Mouse (Mus musculus) kidney, postnatal 0 days (tissue): ENCODE data around the gene Ecm2. TPM values are rescaled to one million over a fixed set of nuclear protein-coding genes. Genes with fewer than 3 reads are reported as not detected.

ENCODE experiments used
- ATAC-seq: fragments of 200-750 bp; cut with Nextera tagmentation; replicated peaks from 2 replicates; pipeline ENCODE4 v1.8.0; 2017; ENCODE audit warnings: low read depth, moderate number of reproducible peaks, moderate TSS enrichment, moderate library complexity; ENCODE audit not compliant: low FRiP score
- DNase-seq: peaks from one replicate; pipeline ENCODE4 v3.0.0-alpha.2; 2016; ENCODE audit warnings: low spot score
- H3K27ac ChIP-seq: fragments of 300-500 bp; sonication (generic); 2 replicates; pipeline ENCODE4 v1.5.1; 2014; ENCODE audit warnings: mild to moderate bottlenecking
- H3K27me3 ChIP-seq: fragments of 300-500 bp; sonication (generic); 2 replicates; pipeline ENCODE4 v1.6.1; 2014; ENCODE audit warnings: low read length, mixed read lengths; ENCODE audit not compliant: insufficient read depth
- H3K36me3 ChIP-seq: fragments of 300-500 bp; sonication (generic); 2 replicates; pipeline ENCODE4 v1.6.1; 2014; ENCODE audit warnings: low read length, mixed read lengths; ENCODE audit not compliant: insufficient read depth
- H3K4me1 ChIP-seq: fragments of 300-500 bp; sonication (generic); replicated peaks from 2 replicates; pipeline ENCODE4 v1.6.1; 2014; ENCODE audit warnings: antibody characterized with exemption, low read length, mixed read lengths; ENCODE audit not compliant: insufficient read depth
- H3K4me2 ChIP-seq: fragments of 300-500 bp; sonication (generic); 2 replicates; pipeline ENCODE4 v1.6.1; 2014; ENCODE audit warnings: mild to moderate bottlenecking, low read length, moderate library complexity, mixed read lengths
- H3K4me3 ChIP-seq: fragments of 300-500 bp; sonication (generic); replicated peaks from 2 replicates; pipeline ENCODE4 v1.5.1; 2014; ENCODE audit warnings: low read depth, low read length
- H3K9ac ChIP-seq: fragments of 300-500 bp; sonication (generic); 2 replicates; pipeline ENCODE4 v1.6.1; 2014; ENCODE audit warnings: low read depth, low read length
- H3K9me3 ChIP-seq: fragments of 300-500 bp; sonication (generic); replicated peaks from 2 replicates; pipeline ENCODE4 v1.6.1; 2016; ENCODE audit warnings: low read length, inconsistent platforms, mixed read lengths
- CTCF ChIP-seq: IDR thresholded peaks from 2 replicates; pipeline ENCODE4 v1.5.1; 2016; ENCODE audit warnings: antibody characterized with exemption, low read depth, mild to moderate bottlenecking, moderate library complexity
- WGBS: fragments of 180-500 bp; shearing (Covaris S2); extraction: QIAGEN DNeasy Blood & Tissue Kit; methylation state at CpG from one replicate; pipeline ENCODE4 v1.1.7; 2014; 5-methylcytosine and 5-hydroxymethylcytosine counted together
- polyA plus RNA-seq: library from polyadenylated mRNA; unstranded; fragments of >200 nt; fragmentation: Nextera tagmentation; extraction: Ambion mirVana; gene quantifications from 2 replicates; pipeline ENCODE4 v1.2.1, GENCODE M21; 2015

The Ecm2 gene
- polyA plus RNA-seq, 1 experiment from 2014 or later: 2.5 TPM

DNA sequence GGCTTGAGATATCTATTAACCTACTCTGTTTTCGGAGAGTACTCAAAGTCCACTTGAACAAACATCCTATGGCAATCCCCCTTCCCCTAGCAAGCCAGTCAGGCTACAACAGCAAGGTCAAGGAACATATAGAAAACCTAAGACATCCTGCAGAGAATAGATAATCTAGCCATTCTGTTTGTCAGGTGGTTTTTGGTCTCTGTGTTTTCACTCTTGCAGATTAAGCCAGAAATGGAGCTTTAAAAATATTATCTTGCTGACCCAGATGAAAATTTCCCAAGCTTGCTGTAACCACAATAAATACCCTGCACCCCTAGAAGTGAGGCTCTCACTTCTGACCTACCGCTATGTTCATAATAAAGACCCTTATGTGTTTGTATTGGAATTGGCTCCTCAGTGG lies 66.8 kb downstream of the Ecm2 start:
- TF ChIP-seq CTCF: no peak
- ATAC-seq: no peak

DNA sequence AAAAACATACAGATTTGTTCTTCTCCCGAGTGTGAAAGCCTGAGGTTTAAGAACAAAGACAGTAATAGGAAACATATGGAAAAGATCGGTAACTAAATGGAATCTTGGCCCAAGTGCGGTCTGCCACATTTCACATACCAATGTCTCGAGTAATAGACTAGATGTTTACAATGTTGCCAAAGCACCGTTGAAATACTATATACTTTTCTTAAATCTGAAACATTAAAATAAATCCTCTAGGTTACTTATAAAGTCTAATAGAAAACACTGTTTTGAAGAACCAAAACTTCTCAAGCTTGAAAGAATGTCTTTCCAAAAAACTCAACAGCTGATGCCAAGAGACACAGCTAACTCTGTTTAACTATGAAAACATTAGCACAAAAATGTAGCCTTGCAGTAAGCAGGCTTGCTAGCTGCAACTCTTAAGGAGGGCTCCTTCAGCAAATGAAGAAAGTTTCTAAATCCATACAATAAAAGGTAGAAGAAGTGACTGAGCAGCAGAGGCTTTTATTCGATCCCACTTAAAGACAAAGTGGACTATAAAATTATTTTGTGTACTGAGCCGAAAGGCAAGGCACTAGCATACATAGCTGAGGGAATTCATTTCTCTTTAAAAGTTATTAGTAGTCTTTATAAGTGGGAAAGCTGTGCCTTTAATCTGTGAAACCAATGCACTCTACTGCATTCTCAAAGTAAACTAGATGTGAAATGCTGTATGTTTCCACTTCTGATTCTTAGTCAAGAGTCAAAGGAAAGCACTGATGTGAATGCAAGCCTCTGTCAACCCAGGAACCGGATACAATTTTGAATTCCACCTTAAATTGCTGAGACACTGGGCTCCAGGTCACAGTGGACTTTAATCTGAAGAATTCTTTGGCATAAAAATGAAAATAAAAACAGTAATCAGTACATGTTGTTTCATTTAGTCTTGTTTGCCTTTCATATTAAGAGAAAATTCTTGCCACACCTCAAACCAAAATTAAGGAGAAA lies 77.2 kb downstream of the Ecm2 start, which contains the start of gene Omd:
Gene Omd, plus strand, starts transcription at position 922 of the 990 bp plus-strand sequence.
- no peak within 1 kb of the TSS for H3K9ac ChIP-seq

More for the DNA sequence above, 66.8 kb downstream of the Ecm2 start:
- Histone ChIP-seq H3K4me1 (no peaks in the 10 kb centered on the region), H3K4me3 (no peak overlapping the region), H3K27me3 (no peaks in the 10 kb centered on the region), H3K27ac (no peak overlapping the region), H3K4me2 (no peak overlapping the region), H3K9me3 (no peaks in the 10 kb centered on the region), H3K9ac (no peak overlapping the region), H3K36me3 (no peaks in the 10 kb centered on the region)
- WGBS: 75% methylated on average over 2 of the region's 2 CpGs
- DNase-seq: no peak

More for the DNA sequence above, 77.2 kb downstream of the Ecm2 start, which contains the start of gene Omd:
- Histone ChIP-seq H3K27me3 (no peaks in the 10 kb centered on the region), H3K27ac (peak within 1 kb of the TSS; percentile 84), H3K4me1 (no peaks in the 10 kb centered on the region), H3K9me3 (no peaks in the 10 kb centered on the region), H3K4me3 (no peak within 1 kb of the TSS), H3K4me2 (0 out of 2 replicates have a peak within 1 kb of the TSS, but pooled peaks have one; percentile 2), H3K36me3 (no peaks in the 10 kb centered on the region)
- ATAC-seq (no peak), DNase-seq (peak; percentile 88)
- no peak for TF ChIP-seq CTCF
- 58% methylated on average over 8 of the region's 8 CpGs for WGBS

Other genes starting within 250 kb of the Ecm2 start
- 0.97 and 1.0 TPM in 2 replicates for gene Fgd3, start 184.5 kb upstream of the Ecm2 start, polyA plus RNA-seq
- gene Bicd2, start 163.2 kb upstream of the Ecm2 start, polyA plus RNA-seq: 23.1 and 23.4 TPM in 2 replicates
- gene Ippk, start 83.6 kb upstream of the Ecm2 start, polyA plus RNA-seq: 13.5 and 14.3 TPM in 2 replicates
- 0.54 and 0.66 TPM in 2 replicates for gene Tes3-ps, start 11.5 kb upstream of the Ecm2 start, polyA plus RNA-seq
- gene Aspn, start 39.6 kb downstream of the Ecm2 start, polyA plus RNA-seq: 24.9 and 30.2 TPM in 2 replicates
- 0.62 and 1.6 TPM in 2 replicates for gene Omd, start 77.7 kb downstream of the Ecm2 start, polyA plus RNA-seq
- gene Ogn, start 103.2 kb downstream of the Ecm2 start, polyA plus RNA-seq: 43.8 and 54.3 TPM in 2 replicates
- gene Cenpp, start 148.0 kb downstream of the Ecm2 start, polyA plus RNA-seq: 21.5 and 21.9 TPM in 2 replicates
- gene Nol8, start 148.3 kb downstream of the Ecm2 start, polyA plus RNA-seq: 15.7 and 19.3 TPM in 2 replicates
- 38.1 and 42.7 TPM in 2 replicates for gene Iars, start 177.3 kb downstream of the Ecm2 start, polyA plus RNA-seq